Mouse (Mus musculus): ENCODE data around the gene Cnnm3. TPM values are rescaled to one million over a fixed set of nuclear protein-coding genes. Genes with fewer than 3 reads are reported as not detected.

The Cnnm3 gene
- polyA plus RNA-seq, 1 experiment from 2014 or later, result 3.6 TPM

DNA sequence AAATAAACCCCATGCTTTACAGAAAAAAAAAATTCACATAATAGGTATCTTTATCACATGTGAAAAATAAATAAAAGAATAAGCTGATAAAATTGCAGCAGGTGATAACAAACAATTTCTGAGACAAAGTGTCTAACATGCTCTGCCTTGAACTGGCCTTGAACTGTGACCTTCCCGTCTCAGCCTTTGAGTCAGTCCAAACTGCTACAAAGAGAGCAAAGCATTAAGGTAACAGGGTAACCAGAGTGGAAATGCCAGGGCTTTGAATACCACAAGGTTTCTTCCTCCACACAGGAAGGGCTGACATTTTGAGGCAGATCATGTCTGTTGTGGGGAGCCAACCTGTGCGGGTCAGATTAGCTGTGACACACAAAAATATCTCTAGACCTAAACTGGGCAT, 33.7 kb downstream of the Cnnm3 start:
- H3K4me3 ChIP-seq, result no peak overlapping the region
- DNase-seq (ENCODE audit: low spot score), result no peak
- 84% methylated on average over 2 of the region's 2 CpGs for WGBS
- H3K36me3 ChIP-seq, result peaks cover 46% of the 10 kb centered on the region
- H3K27ac ChIP-seq, result no peak overlapping the region
- no peaks in the 10 kb centered on the region for H3K27me3 ChIP-seq (ENCODE audit: low read depth, poor library complexity, severe bottlenecking)
- peaks cover 47% of the 10 kb centered on the region for H3K4me1 ChIP-seq
- H3K9me3 ChIP-seq (replicated peaks), result no peaks in the 10 kb centered on the region

DNA sequence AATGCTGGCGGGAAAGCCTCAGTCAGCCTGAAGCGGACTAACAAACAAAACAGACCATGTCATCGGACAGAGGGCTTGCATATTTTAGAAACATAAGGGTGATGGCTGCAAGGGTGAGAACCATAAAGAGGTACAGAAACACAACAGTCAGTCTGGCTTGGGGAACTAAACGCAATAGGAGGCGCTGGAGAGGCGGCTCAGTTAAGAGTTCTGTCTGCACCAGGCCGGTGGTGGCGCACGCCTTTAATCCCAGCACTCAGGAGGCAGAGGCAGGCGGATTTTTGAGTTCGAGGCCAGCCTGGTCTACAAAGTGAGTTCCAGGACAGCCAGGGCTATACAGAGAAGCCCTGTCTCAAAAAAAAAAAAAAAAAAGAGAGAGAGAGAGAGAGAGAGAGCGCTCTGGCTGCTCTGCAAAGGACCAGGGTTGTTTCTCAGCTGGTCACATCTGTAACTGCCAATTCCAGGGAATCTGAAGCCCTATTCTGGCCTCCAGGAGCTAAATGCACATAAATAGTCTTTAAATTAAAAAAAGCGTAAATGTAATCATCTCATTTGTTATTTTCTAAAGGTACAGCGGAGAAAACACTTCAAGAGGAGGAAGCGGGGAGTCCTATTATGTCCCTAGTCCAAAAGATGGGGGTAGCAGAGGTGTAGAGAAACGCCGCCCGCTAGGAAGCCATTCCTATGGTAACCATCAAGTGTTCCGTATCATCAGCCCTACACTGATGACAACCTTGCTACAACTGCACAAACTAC, 34.4 kb downstream of the Cnnm3 start:
- no peak for DNase-seq (ENCODE audit: low spot score)
- Histone ChIP-seq H3K27me3 (ENCODE audit: low read depth, poor library complexity, severe bottlenecking) (no peaks in the 10 kb centered on the region), H3K27ac (peak overlapping the region; percentile 88), H3K9me3 (replicated peaks) (no peaks in the 10 kb centered on the region), H3K36me3 (peaks cover 47% of the 10 kb centered on the region), H3K4me1 (peaks cover 50% of the 10 kb centered on the region), H3K4me3 (peak overlapping the region; percentile 71)
- WGBS, result 75% methylated on average over 19 of the region's 19 CpGs

- peak within 1 kb of the TSS; percentile 71 for H3K4me3 ChIP-seq
- H3K9me3 ChIP-seq (replicated peaks), result no peaks in the 10 kb centered on the region
- under 1% methylated on average over 43 of the region's 43 CpGs for WGBS
- H3K27me3 ChIP-seq (ENCODE audit: low read depth, poor library complexity, severe bottlenecking), result no peaks in the 10 kb centered on the region
- peak; percentile 97 for DNase-seq (ENCODE audit: low spot score)
- H3K27ac ChIP-seq, result peak within 1 kb of the TSS; percentile 88
- peaks cover 48% of the 10 kb centered on the region for H3K36me3 ChIP-seq
- peaks cover 50% of the 10 kb centered on the region for H3K4me1 ChIP-seq
Observed at GRCm38 (mm10) chr1:36546888-36547471, 35.3 kb downstream of the Cnnm3 start, which contains the start of gene Ankrd39. TSS of gene Ankrd39 (minus strand) at chr1:36547445.

DNA sequence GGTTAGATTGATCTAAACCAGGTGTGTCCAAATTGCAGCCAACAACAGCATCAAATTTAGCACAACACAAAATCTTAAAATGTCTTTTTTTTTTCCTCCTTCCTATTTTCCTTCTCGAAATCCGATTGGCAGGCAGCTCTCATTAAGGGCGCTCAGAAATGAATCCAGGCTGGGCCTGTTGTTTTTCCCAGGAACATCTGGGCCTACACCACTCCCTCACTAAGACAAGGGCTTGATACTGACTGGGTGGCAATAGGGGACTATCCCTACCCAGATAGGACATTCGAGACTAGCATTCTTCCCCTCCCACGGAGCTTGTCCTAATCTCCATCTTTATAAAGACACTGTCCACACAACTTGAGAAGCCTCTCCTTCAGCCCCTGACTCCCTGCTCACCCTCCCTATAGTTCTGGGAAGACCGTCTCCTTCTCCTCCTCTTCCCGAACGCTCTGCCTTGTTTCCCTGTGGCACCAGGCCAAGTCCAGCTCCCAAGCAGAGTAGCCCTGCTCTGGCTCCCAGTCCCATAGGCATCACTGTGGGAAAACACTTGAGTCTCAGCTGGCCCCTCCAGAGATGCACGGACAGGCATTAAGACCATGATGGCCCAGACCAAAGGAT, 36.4 kb downstream of the Cnnm3 start:
- peak overlapping the region; percentile 71; the same call in 1 of the 2 replicates for H3K4me3 ChIP-seq
- H3K36me3 ChIP-seq, result peaks cover 52% of the 10 kb centered on the region
- no peaks in the 10 kb centered on the region for H3K9me3 ChIP-seq (replicated peaks)
- 55% methylated on average over 9 of the region's 9 CpGs for WGBS
- peaks cover 56% of the 10 kb centered on the region for H3K4me1 ChIP-seq
- peak overlapping the region; percentile 88; the same call in 1 of the 2 replicates for H3K27ac ChIP-seq
- H3K27me3 ChIP-seq (ENCODE audit: low read depth, poor library complexity, severe bottlenecking), result no peaks in the 10 kb centered on the region
- DNase-seq (ENCODE audit: low spot score), result no peak

DNA sequence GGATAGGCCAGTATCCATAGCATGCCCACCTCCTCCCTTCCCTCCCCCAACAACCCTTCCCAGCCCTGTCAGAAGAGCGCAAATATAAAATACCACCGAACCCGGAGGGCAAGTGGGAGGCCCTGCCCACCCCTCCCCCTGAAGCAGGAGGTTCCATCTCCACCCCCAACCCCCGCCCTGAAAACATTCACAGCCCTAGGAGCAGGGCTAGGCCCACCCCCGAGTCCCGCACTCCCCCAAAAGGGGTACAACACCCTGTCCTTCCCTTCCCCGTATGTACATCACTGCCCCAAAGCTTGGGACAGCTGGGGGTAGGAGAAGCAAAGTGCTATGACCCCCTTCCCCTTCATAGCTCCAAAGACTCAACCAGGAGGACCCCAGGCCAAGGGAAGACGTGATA, 37.1 kb downstream of the Cnnm3 start:
- no peak for DNase-seq (ENCODE audit: low spot score)
- Histone ChIP-seq H3K27ac (no peak overlapping the region), H3K27me3 (ENCODE audit: low read depth, poor library complexity, severe bottlenecking) (no peaks in the 10 kb centered on the region), H3K4me1 (peaks cover 55% of the 10 kb centered on the region), H3K9me3 (replicated peaks) (no peaks in the 10 kb centered on the region), H3K36me3 (peaks cover 59% of the 10 kb centered on the region), H3K4me3 (peak overlapping the region; percentile 14; the same call in 1 of the 2 replicates)
- WGBS, result 54% methylated on average over 8 of the region's 8 CpGs

DNA sequence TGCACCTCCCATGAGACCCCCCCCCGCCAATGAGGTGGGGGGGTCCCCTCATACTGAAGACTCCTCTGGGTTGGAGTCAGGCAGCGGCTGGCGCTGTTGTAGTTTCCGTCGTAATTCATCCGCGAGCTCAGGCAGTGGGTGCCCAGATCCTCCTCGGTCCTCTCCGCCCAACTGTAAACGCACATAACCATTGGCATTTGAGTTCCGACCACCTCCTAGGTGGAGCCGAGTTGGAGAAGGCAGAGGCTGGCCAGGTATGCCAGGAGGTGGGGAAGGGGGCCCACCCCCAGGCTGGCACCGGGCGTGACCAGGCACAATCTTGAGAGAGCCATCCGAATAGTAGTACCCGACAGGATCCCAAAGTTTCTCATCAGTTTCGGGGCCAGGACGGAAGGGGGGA, 37.8 kb downstream of the Cnnm3 start:
- no peaks in the 10 kb centered on the region for H3K27me3 ChIP-seq (ENCODE audit: low read depth, poor library complexity, severe bottlenecking)
- no peak overlapping the region for H3K27ac ChIP-seq
- H3K9me3 ChIP-seq (replicated peaks), result no peaks in the 10 kb centered on the region
- WGBS, result 88% methylated on average over 18 of the region's 18 CpGs
- H3K4me1 ChIP-seq, result peaks cover 57% of the 10 kb centered on the region
- DNase-seq (ENCODE audit: low spot score), result no peak
- H3K36me3 ChIP-seq, result peaks cover 66% of the 10 kb centered on the region
- peak overlapping the region; percentile 14; the same call in 1 of the 2 replicates for H3K4me3 ChIP-seq

DNA sequence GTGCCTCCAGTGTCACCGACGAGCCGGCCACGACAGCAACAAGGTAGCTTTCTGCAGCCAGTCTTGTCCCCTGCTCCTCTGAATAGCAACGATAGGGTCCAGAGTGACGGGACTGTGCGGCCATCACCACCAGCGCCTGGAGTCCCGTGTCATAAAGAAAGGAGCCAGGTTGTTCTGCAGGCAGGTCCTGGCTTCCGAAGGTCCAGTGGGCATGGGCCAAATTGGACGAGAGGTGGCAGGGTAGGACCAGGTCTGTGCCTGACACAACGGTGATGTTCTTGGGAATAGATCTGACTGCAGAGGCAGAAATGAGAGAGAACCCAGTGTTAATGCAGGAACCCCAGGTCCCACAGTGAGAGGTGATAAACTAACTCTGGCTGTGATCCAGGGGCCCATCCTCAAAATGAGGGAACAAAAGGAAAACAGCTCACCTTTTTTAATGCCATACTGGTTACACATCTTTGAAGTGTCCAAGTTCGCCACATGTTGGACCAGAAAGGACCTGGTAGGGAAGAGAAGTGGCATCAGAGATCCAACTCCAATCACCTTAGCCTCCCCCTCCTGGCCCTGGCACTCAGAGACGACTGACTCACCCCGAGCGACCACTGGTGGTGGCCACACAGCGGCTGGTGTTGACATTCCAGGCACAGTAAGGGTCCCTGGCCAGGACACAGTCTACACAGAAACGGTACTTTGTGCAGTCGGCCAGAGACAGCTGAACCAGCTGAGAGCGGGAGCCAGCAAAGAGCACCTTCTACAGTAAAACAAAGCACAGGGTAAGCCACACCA, 38.6 kb downstream of the Cnnm3 start:
- peaks cover 74% of the 10 kb centered on the region for H3K36me3 ChIP-seq
- no peak for DNase-seq (ENCODE audit: low spot score)
- peaks cover 65% of the 10 kb centered on the region for H3K4me1 ChIP-seq
- H3K27ac ChIP-seq, result no peak overlapping the region
- no peaks in the 10 kb centered on the region for H3K9me3 ChIP-seq (replicated peaks)
- 85% methylated on average over 20 of the region's 20 CpGs for WGBS
- H3K4me3 ChIP-seq, result no peak overlapping the region
- H3K27me3 ChIP-seq (ENCODE audit: low read depth, poor library complexity, severe bottlenecking), result no peaks in the 10 kb centered on the region

GRCm38 (mm10) chr1:36551904-36552303, 40.2 kb downstream of the Cnnm3 start:
- H3K36me3 ChIP-seq, result peaks cover 81% of the 10 kb centered on the region
- H3K27me3 ChIP-seq (ENCODE audit: low read depth, poor library complexity, severe bottlenecking), result no peaks in the 10 kb centered on the region
- WGBS, result 92% methylated on average over 17 of the region's 17 CpGs
- no peak overlapping the region for H3K4me3 ChIP-seq
- H3K4me1 ChIP-seq, result peaks cover 65% of the 10 kb centered on the region
- no peak overlapping the region for H3K27ac ChIP-seq
- no peak for DNase-seq (ENCODE audit: low spot score)
- H3K9me3 ChIP-seq (replicated peaks), result no peaks in the 10 kb centered on the region

GRCm38 (mm10) chr1:36552506-36552905, 40.8 kb downstream of the Cnnm3 start:
- no peak overlapping the region for H3K27ac ChIP-seq
- 90% methylated on average over 16 of the region's 16 CpGs for WGBS
- no peaks in the 10 kb centered on the region for H3K9me3 ChIP-seq (replicated peaks)
- no peak overlapping the region for H3K4me3 ChIP-seq
- DNase-seq (ENCODE audit: low spot score), result no peak
- H3K36me3 ChIP-seq, result peaks cover 81% of the 10 kb centered on the region
- peaks cover 60% of the 10 kb centered on the region for H3K4me1 ChIP-seq
- H3K27me3 ChIP-seq (ENCODE audit: low read depth, poor library complexity, severe bottlenecking), result no peaks in the 10 kb centered on the region

- peaks cover 53% of the 10 kb centered on the region for H3K4me1 ChIP-seq
- H3K36me3 ChIP-seq, result peaks cover 62% of the 10 kb centered on the region
- peak overlapping the region; percentile 94 for H3K4me3 ChIP-seq
- H3K27ac ChIP-seq, result peak overlapping the region; percentile 99
- DNase-seq (ENCODE audit: low spot score), result no peak
- 69% methylated on average over 21 of the region's 21 CpGs for WGBS
- no peaks in the 10 kb centered on the region for H3K9me3 ChIP-seq (replicated peaks)
- H3K27me3 ChIP-seq (ENCODE audit: low read depth, poor library complexity, severe bottlenecking), result no peaks in the 10 kb centered on the region
Observed at GRCm38 (mm10) chr1:36554633-36555399, 43.1 kb downstream of the Cnnm3 start.

DNA sequence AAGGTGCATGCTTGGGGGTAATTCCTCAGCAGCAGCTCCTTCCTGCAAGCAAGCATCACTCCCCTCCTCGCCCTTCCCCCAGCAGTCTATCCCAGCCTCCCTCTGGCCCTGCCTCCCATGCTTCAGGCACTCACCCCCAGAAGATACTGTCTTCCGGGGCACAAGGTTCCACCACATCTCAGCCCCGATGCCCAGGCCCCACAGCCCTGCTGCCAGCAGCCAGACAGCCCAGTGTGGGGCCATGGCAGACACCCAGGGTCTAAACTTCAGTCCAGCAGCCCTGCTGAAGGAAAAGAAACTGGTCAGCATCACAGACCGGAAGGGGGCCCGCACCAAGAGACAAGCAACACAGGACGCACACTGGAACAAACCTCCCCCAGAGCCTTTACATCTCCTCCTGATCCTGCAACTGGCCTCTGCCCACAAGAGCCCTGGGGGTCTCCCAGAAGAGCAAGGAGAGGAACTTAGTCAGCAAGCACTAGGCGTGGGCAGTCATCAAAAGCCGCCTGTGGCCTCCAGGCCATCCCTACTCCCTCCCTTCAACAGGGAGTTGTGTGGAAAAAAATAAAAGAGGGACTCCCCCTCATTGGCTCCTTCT, 44.2 kb downstream of the Cnnm3 start:
- Histone ChIP-seq H3K36me3 (peaks cover 51% of the 10 kb centered on the region), H3K4me3 (peak overlapping the region; percentile 94), H3K4me1 (peaks cover 57% of the 10 kb centered on the region), H3K9me3 (replicated peaks) (no peaks in the 10 kb centered on the region), H3K27ac (peak overlapping the region; percentile 99), H3K27me3 (ENCODE audit: low read depth, poor library complexity, severe bottlenecking) (no peaks in the 10 kb centered on the region)
- WGBS, result 5% methylated on average over 8 of the region's 8 CpGs
- DNase-seq (ENCODE audit: low spot score), result peak; percentile 62
